Comparison of ENCODE assay signal across 9 mouse cellular contexts in the genomic region with DNA sequence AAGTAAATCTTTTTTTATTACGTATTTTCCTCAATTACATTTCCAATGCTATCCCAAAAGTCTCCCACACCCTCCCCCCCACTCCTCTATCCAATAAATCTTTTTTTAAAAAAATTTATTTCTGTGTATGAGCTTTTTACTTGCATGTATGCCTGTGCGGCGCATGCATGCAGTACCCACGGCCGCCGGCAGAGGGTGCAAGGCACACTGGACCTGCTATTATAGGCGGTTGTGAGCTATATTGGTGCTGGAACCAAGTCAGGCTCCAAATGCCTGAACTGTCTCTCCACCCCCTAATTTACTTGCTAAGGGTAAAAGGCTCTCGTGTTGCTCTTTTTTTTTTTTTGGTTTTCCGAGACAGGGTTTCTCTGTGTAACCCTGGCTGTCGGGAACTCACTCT. TPM values are rescaled to one million over a fixed set of nuclear protein-coding genes. Genes with fewer than 3 reads are reported as not detected.
DNase-seq lines count a peak whose midpoint lies in the region; ATAC-seq and TF ChIP-seq lines count a peak whose summit lies in the region.
"Had no signal": no experiment of that assay in that cellular context is flagged by ENCODE, and none has a peak within 500 bp of the region (broad histone marks: within the 10 kb centered on the region; RNA-seq: fewer than 3 reads in every experiment).

No protein-coding gene starts in this region.

- no peak for ATAC-seq in hindbrain, embryonic 11.5 days (ENCODE audit: low FRiP score)
- no peak for ATAC-seq in hindbrain, embryonic 16.5 days

- no peaks in the 10 kb centered on the region for H3K36me3 ChIP-seq in hindbrain, embryonic 11.5 days (ENCODE audit: control insufficient read depth, insufficient read depth, low read length)
- H3K36me3 ChIP-seq in hindbrain, embryonic 16.5 days (ENCODE audit: control insufficient read depth, insufficient read depth, low read length) = no peaks in the 10 kb centered on the region
- no peaks in the 10 kb centered on the region for H3K36me3 ChIP-seq in ES-Bruce4 (ENCODE audit: control insufficient read depth, insufficient read depth, low read length, poor library complexity, severe bottlenecking)

- 29% methylated on average over 10 of the region's 10 CpGs for WGBS in hindbrain, embryonic 11.5 days
- 27% methylated on average over 10 of the region's 10 CpGs for WGBS in hindbrain, embryonic 16.5 days
- WGBS in olfactory bulb, adult 2 months = 18% methylated on average over 10 of the region's 10 CpGs

- no peaks in the 10 kb centered on the region for H3K27me3 ChIP-seq in hindbrain, embryonic 11.5 days (ENCODE audit: control insufficient read depth, insufficient read depth, low read length)
- H3K27me3 ChIP-seq in hindbrain, embryonic 16.5 days (replicated peaks; ENCODE audit: control insufficient read depth, insufficient read depth, low read length) = no peaks in the 10 kb centered on the region
- no peaks in the 10 kb centered on the region for H3K27me3 ChIP-seq in ES-Bruce4 (ENCODE audit: control insufficient read depth, insufficient read depth, low read length, poor library complexity, severe bottlenecking)

- no peak overlapping the region for H3K4me2 ChIP-seq in hindbrain, embryonic 11.5 days (replicated peaks; ENCODE audit: low read depth, low read length)
- no peak overlapping the region for H3K4me2 ChIP-seq in hindbrain, embryonic 16.5 days (ENCODE audit: low read length)

- TF ChIP-seq POLR2A in ES-Bruce4 (IDR thresholded peaks at IDR 0.05; ENCODE audit: insufficient read depth, low read length) = no peak
- TF ChIP-seq POLR2A in olfactory bulb, adult 2 months (IDR thresholded peaks at IDR 0.05; ENCODE audit: insufficient read depth, low read depth, low read length) = no peak

- intact Hi-C loops in left cerebral cortex, postnatal 14 days (cut with DNase I) = loop anchor here (5.0 kb wide), 1 partner anchor 116 kb away; no protein-coding TSS in a partner anchor

- peak; percentile 76 for DNase-seq in hindbrain, embryonic 11.5 days (ENCODE audit: low spot score)
- DNase-seq in c-Kit-positive CD71-negative TER-119-negative erythroid progenitor cells, embryonic 14.5 days (ENCODE audit: low read depth) = peak; percentile 48
- peak; percentile 73 for DNase-seq in gastrocnemius, adult 18-20 months (ENCODE audit: low spot score)
- DNase-seq in left cerebral cortex, postnatal 14 days (ENCODE audit: low spot score in 2 of 2) = peak; percentile 74 to 89
- peak; percentile 84 for DNase-seq in thymus, postnatal 25 days

- H3K9ac ChIP-seq in hindbrain, embryonic 11.5 days (ENCODE audit: low read depth, low read length) = no peak overlapping the region
- H3K9ac ChIP-seq in hindbrain, embryonic 16.5 days (ENCODE audit: low read depth, low read length) = no peak overlapping the region
- H3K9ac ChIP-seq in ES-Bruce4 (ENCODE audit: low read depth, poor library complexity, severe bottlenecking) = no peak overlapping the region

- TF ChIP-seq EP300 in ES-Bruce4 (IDR thresholded peaks at IDR 0.05; ENCODE audit: insufficient read depth, low read depth, low read length) = 0 out of 2 replicates have a peak, but pooled peaks have one; percentile 12

- no peaks in the 10 kb centered on the region for H3K9me3 ChIP-seq in hindbrain, embryonic 11.5 days (ENCODE audit: control insufficient read depth, low read length)
- peaks cover 2% of the 10 kb centered on the region; the same call in 1 of the 2 replicates for H3K9me3 ChIP-seq in hindbrain, embryonic 16.5 days (ENCODE audit: control insufficient read depth, low read length)
- no peaks in the 10 kb centered on the region for H3K9me3 ChIP-seq in ES-Bruce4 (replicated peaks; ENCODE audit: control insufficient read depth, insufficient read depth, low read length, poor library complexity, severe bottlenecking)

- no peaks in the 10 kb centered on the region for H3K4me1 ChIP-seq in hindbrain, embryonic 11.5 days (replicated peaks; ENCODE audit: control insufficient read depth, insufficient read depth, low read length)
- H3K4me1 ChIP-seq in hindbrain, embryonic 16.5 days (ENCODE audit: control insufficient read depth, insufficient read depth, low read depth, low read length) = no peaks in the 10 kb centered on the region
- no peaks in the 10 kb centered on the region for H3K4me1 ChIP-seq in ES-Bruce4 (ENCODE audit: control insufficient read depth, insufficient read depth, low read length)
- peaks cover 4% of the 10 kb centered on the region; the same call in 1 of the 2 replicates for H3K4me1 ChIP-seq in olfactory bulb, adult 2 months (ENCODE audit: control insufficient read depth, insufficient read depth, low read length)

- H3K4me3 ChIP-seq in hindbrain, embryonic 11.5 days (ENCODE audit: low read depth, low read length) = no peak overlapping the region
- no peak overlapping the region for H3K4me3 ChIP-seq in hindbrain, embryonic 16.5 days (ENCODE audit: low read length)
- no peak overlapping the region for H3K4me3 ChIP-seq in ES-Bruce4 (ENCODE audit: low read depth, low read length)
- no peak overlapping the region for H3K4me3 ChIP-seq in olfactory bulb, adult 2 months (ENCODE audit: insufficient read depth, low read depth, low read length)

- peak; percentile 87 for TF ChIP-seq CTCF in ES-Bruce4 (IDR thresholded peaks at IDR 0.05; ENCODE audit: low read depth, low read length)
- TF ChIP-seq CTCF in olfactory bulb, adult 2 months (IDR thresholded peaks at IDR 0.05; ENCODE audit: insufficient read depth, low read depth, low read length) = peak; percentile 76

- no peak overlapping the region for H3K27ac ChIP-seq in hindbrain, embryonic 11.5 days (ENCODE audit: low read depth, low read length)
- H3K27ac ChIP-seq in hindbrain, embryonic 16.5 days (ENCODE audit: low read depth, low read length) = no peak overlapping the region
- no peak overlapping the region for H3K27ac ChIP-seq in ES-Bruce4 (ENCODE audit: insufficient read depth, low read length)
- no peak overlapping the region for H3K27ac ChIP-seq in olfactory bulb, adult 2 months (ENCODE audit: insufficient read depth, low read depth, low read length)
- H3K27ac ChIP-seq: macrophage had no signal

RNA-seq across cellular contexts. Expression of gene Tmprss9, which starts 9.7 kb away (rescaled TPM):
- 0.05 and 0.06 TPM in 2 replicates for polyA plus RNA-seq in hindbrain, embryonic 11.5 days (2014; fragmentation: Nextera tagmentation; extraction: Ambion mirVana)
- 0.13 and 0.27 TPM in 2 replicates for polyA plus RNA-seq in hindbrain, embryonic 16.5 days (2015; fragmentation: Nextera tagmentation; extraction: Ambion mirVana)
- 0.22 TPM in 1 of 2 replicates, not detected in the other for polyA plus RNA-seq in ES-Bruce4 (2011; ENCODE audit: insufficient read depth, insufficient read length, low read depth, missing spikeins)
- total RNA-seq in gastrocnemius, adult 18-20 months (2021) = not detected
- total RNA-seq in left cerebral cortex, postnatal 14 days (2021) = under 1 TPM; 0.13 to 0.18 TPM
- polyA plus RNA-seq in olfactory bulb, adult 2 months (2012; ENCODE audit: insufficient read depth, insufficient read length, low replicate concordance, missing spikeins) = not detected in 2 replicates
- polyA plus RNA-seq: macrophage had no signal

RNA-seq across cellular contexts. Expression of gene Timm13, which starts 19.5 kb away (rescaled TPM):
- 328 and 353 TPM in 2 replicates for polyA plus RNA-seq in hindbrain, embryonic 11.5 days (2014; fragmentation: Nextera tagmentation; extraction: Ambion mirVana)
- polyA plus RNA-seq in hindbrain, embryonic 16.5 days (2015; fragmentation: Nextera tagmentation; extraction: Ambion mirVana) = 314 and 364 TPM in 2 replicates
- polyA plus RNA-seq in ES-Bruce4 (2011; ENCODE audit: insufficient read depth, insufficient read length, low read depth, missing spikeins) = 135 and 146 TPM in 2 replicates
- total RNA-seq in gastrocnemius, adult 18-20 months (2021) = 100 to 1,000 TPM; 109 to 127 TPM
- 100 to 1,000 TPM; 145 to 157 TPM for total RNA-seq in left cerebral cortex, postnatal 14 days (2021)
- polyA plus RNA-seq in olfactory bulb, adult 2 months (2012; ENCODE audit: insufficient read depth, insufficient read length, low replicate concordance, missing spikeins) = not detected in 2 replicates

RNA-seq across cellular contexts. Expression of gene Sppl2b, which starts 26.2 kb away (rescaled TPM):
- 25.1 and 25.4 TPM in 2 replicates for polyA plus RNA-seq in hindbrain, embryonic 11.5 days (2014; fragmentation: Nextera tagmentation; extraction: Ambion mirVana)
- polyA plus RNA-seq in hindbrain, embryonic 16.5 days (2015; fragmentation: Nextera tagmentation; extraction: Ambion mirVana) = 92.4 and 97.5 TPM in 2 replicates
- 5.9 and 7.6 TPM in 2 replicates for polyA plus RNA-seq in ES-Bruce4 (2011; ENCODE audit: insufficient read depth, insufficient read length, low read depth, missing spikeins)
- 10 to 100 TPM; 12.4 to 12.6 TPM for total RNA-seq in gastrocnemius, adult 18-20 months (2021)
- total RNA-seq in left cerebral cortex, postnatal 14 days (2021) = 10 to 100 TPM; 81.8 to 89.3 TPM
- polyA plus RNA-seq in olfactory bulb, adult 2 months (2012; ENCODE audit: insufficient read depth, insufficient read length, low replicate concordance, missing spikeins) = not detected in 2 replicates

RNA-seq across cellular contexts. Expression of gene Lsm7, which starts 26.3 kb away (rescaled TPM):
- 260 and 271 TPM in 2 replicates for polyA plus RNA-seq in hindbrain, embryonic 11.5 days (2014; fragmentation: Nextera tagmentation; extraction: Ambion mirVana)
- 197 and 208 TPM in 2 replicates for polyA plus RNA-seq in hindbrain, embryonic 16.5 days (2015; fragmentation: Nextera tagmentation; extraction: Ambion mirVana)
- polyA plus RNA-seq in ES-Bruce4 (2011; ENCODE audit: insufficient read depth, insufficient read length, low read depth, missing spikeins) = 105 and 135 TPM in 2 replicates
- 10 to 100 TPM; 12.6 to 14.7 TPM for total RNA-seq in gastrocnemius, adult 18-20 months (2021)
- 10 to 100 TPM; 46.4 to 52.7 TPM for total RNA-seq in left cerebral cortex, postnatal 14 days (2021)
- not detected in 2 replicates for polyA plus RNA-seq in olfactory bulb, adult 2 months (2012; ENCODE audit: insufficient read depth, insufficient read length, low replicate concordance, missing spikeins)

RNA-seq across cellular contexts. Expression of gene Lmnb2, which starts 36.7 kb away (rescaled TPM):
- polyA plus RNA-seq in hindbrain, embryonic 11.5 days (2014; fragmentation: Nextera tagmentation; extraction: Ambion mirVana) = 14.6 and 19.0 TPM in 2 replicates
- polyA plus RNA-seq in hindbrain, embryonic 16.5 days (2015; fragmentation: Nextera tagmentation; extraction: Ambion mirVana) = 36.6 and 41.9 TPM in 2 replicates
- 25.9 and 28.2 TPM in 2 replicates for polyA plus RNA-seq in ES-Bruce4 (2011; ENCODE audit: insufficient read depth, insufficient read length, low read depth, missing spikeins)
- total RNA-seq in gastrocnemius, adult 18-20 months (2021) = 1 to 10 TPM; 2.7 to 3.2 TPM
- 10 to 100 TPM; 19.7 to 20.1 TPM for total RNA-seq in left cerebral cortex, postnatal 14 days (2021)
- polyA plus RNA-seq in olfactory bulb, adult 2 months (2012; ENCODE audit: insufficient read depth, insufficient read length, low replicate concordance, missing spikeins) = not detected in 2 replicates

Comparison
In these comparisons a context has a peak if more than half of its experiments do, and no peak if none do; other contexts are left out.
1. RNA of gene Timm13, which starts 19.5 kb away (polyA plus RNA-seq): 314 to 364 TPM in hindbrain, embryonic 16.5 days, 328 to 353 TPM in hindbrain, embryonic 11.5 days and 135 to 146 TPM in ES-Bruce4; not detected in olfactory bulb, adult 2 months; every median in the first group is over 100 times any median in the second.
2. Peak in every context shown above with its lines, with median percentiles within 50 percentile points of each other: DNase-seq.